Mouse (Mus musculus): ENCODE results near the gene Rrn3. TPM values are rescaled to one million over a fixed set of nuclear protein-coding genes. Genes with fewer than 3 reads are reported as not detected.

Gene Rrn3
- total and polyA plus RNA-seq, 3 experiments = 60.0 to 92.8 TPM; not detected in 1

- Histone ChIP-seq H3K9me3 (replicated peaks; ENCODE audit: insufficient read depth, low read length) (no peaks in the 10 kb centered on the region), H3K4me3 (ENCODE audit: control insufficient read depth in 1 of 2, insufficient read depth in 1 of 2, low read depth in 2 of 2, low read length in 2 of 2) (no peak overlapping the region), H3K9ac (ENCODE audit: control insufficient read depth, low read depth, low read length, poor library complexity, severe bottlenecking) (no peak overlapping the region), H3K27ac (ENCODE audit: control insufficient read depth, low read depth, low read length) (no peak overlapping the region), H3K4me1 (ENCODE audit: control insufficient read depth in 1 of 2, insufficient read depth in 2 of 2, low read length in 2 of 2) (no peaks in the 10 kb centered on the region), H3K27me3 (ENCODE audit: control insufficient read depth in 1 of 2, insufficient read depth in 2 of 2, low read length in 2 of 2) (peaks cover 5% of the 10 kb centered on the region in 2 experiments), H3K79me2 (ENCODE audit: control insufficient read depth, insufficient read depth, low read length, poor library complexity) (peaks cover 2% of the 10 kb centered on the region; the same call in 1 of the 2 replicates), H3K36me3 (ENCODE audit: control insufficient read depth in 1 of 2, insufficient read depth in 2 of 2, low read length in 2 of 2) (peaks cover 0 to 3% of the 10 kb centered on the region in 2 experiments; a peak in 2 of 4 replicates)
- DNase-seq (ENCODE audit: low read depth, low spot score) = no peak
- TF ChIP-seq EP300 (IDR thresholded peaks at IDR 0.05; ENCODE audit: low read depth in 1 of 2, low read length in 2 of 2) = no peak
- no peak for TF ChIP-seq NRF1 (IDR thresholded peaks at IDR 0.05; ENCODE audit: insufficient read depth, low read depth, low read length, poor library complexity, severe bottlenecking)
- TF ChIP-seq CHD1 (IDR thresholded peaks at IDR 0.05; ENCODE audit: low read depth, low read length) = no peak
- TF ChIP-seq GATA1 (IDR thresholded peaks at IDR 0.05; ENCODE audit: low read depth, low read length) = no peak
- no peak for TF ChIP-seq MXI1 (IDR thresholded peaks at IDR 0.05; ENCODE audit: low read depth, low read length)
- no peak for TF ChIP-seq MAZ (IDR thresholded peaks at IDR 0.05; ENCODE audit: low read depth, low read length)
- TF ChIP-seq CTCF (IDR thresholded peaks at IDR 0.05 in 2 of 3, conservative IDR thresholded peaks at IDR 0.05 in 1 of 3; ENCODE audit: control insufficient read depth in 1 of 3, insufficient read depth in 1 of 3, low read depth in 2 of 3, low read length in 3 of 3, poor library complexity in 1 of 3, severe bottlenecking in 1 of 3) = no peak
- no peak for TF ChIP-seq HCFC1 (IDR thresholded peaks at IDR 0.05; ENCODE audit: low read depth, low read length)
- TF ChIP-seq UBTF (IDR thresholded peaks at IDR 0.05; ENCODE audit: borderline replicate concordance, insufficient read depth, low read depth, low read length) = no peak
- TF ChIP-seq RCOR1 (IDR thresholded peaks at IDR 0.05; ENCODE audit: low read depth, low read length) = no peak
- TF ChIP-seq ZC3H11A (IDR thresholded peaks at IDR 0.05; ENCODE audit: low read depth, low read length) = no peak
- TF ChIP-seq MEF2A (IDR thresholded peaks at IDR 0.05; ENCODE audit: extremely low read depth, insufficient replicate concordance, low read depth, low read length, poor library complexity, severe bottlenecking) = no peak
- no peak for TF ChIP-seq MYC (IDR thresholded peaks at IDR 0.05; ENCODE audit: low read depth, low read length)
- no peak for TF ChIP-seq POLR2AphosphoS2 (IDR thresholded peaks at IDR 0.05; ENCODE audit: low read length)
- TF ChIP-seq ELF1 (IDR thresholded peaks at IDR 0.05; ENCODE audit: low read depth, low read length) = no peak
These were observed 30.5 kb upstream of the Rrn3 start for GRCm38 (mm10) chr16:13749981-13750380.

GRCm38 (mm10) chr16:13750626-13751025 is 29.9 kb upstream of the Rrn3 start:
- peaks cover 5% of the 10 kb centered on the region in 2 experiments for H3K27me3 ChIP-seq (ENCODE audit: control insufficient read depth in 1 of 2, insufficient read depth in 2 of 2, low read length in 2 of 2)
- H3K4me1 ChIP-seq (ENCODE audit: control insufficient read depth in 1 of 2, insufficient read depth in 2 of 2, low read length in 2 of 2) = no peaks in the 10 kb centered on the region
- DNase-seq (ENCODE audit: low read depth, low spot score) = no peak
- H3K36me3 ChIP-seq (ENCODE audit: control insufficient read depth in 1 of 2, insufficient read depth in 2 of 2, low read length in 2 of 2) = peaks cover 0 to 3% of the 10 kb centered on the region in 2 experiments; a peak in 2 of 4 replicates
- no peaks in the 10 kb centered on the region for H3K9me3 ChIP-seq (replicated peaks; ENCODE audit: insufficient read depth, low read length)
- no peak overlapping the region for H3K4me3 ChIP-seq (ENCODE audit: control insufficient read depth in 1 of 2, insufficient read depth in 1 of 2, low read depth in 2 of 2, low read length in 2 of 2)
- H3K27ac ChIP-seq (ENCODE audit: control insufficient read depth, low read depth, low read length) = no peak overlapping the region
- peaks cover 2% of the 10 kb centered on the region; the same call in 1 of the 2 replicates for H3K79me2 ChIP-seq (ENCODE audit: control insufficient read depth, insufficient read depth, low read length, poor library complexity)
- no peak overlapping the region for H3K9ac ChIP-seq (ENCODE audit: control insufficient read depth, low read depth, low read length, poor library complexity, severe bottlenecking)
- no peak for TF ChIP-seq ZC3H11A (IDR thresholded peaks at IDR 0.05; ENCODE audit: low read depth, low read length)
- TF ChIP-seq ZNF384 (IDR thresholded peaks at IDR 0.05; ENCODE audit: low read depth, low read length) = no peak
- no peak for TF ChIP-seq MAZ (IDR thresholded peaks at IDR 0.05; ENCODE audit: low read depth, low read length)
- no peak for TF ChIP-seq GABPA (IDR thresholded peaks at IDR 0.05; ENCODE audit: low read depth, low read length)
- no peak for TF ChIP-seq ZMIZ1 (IDR thresholded peaks at IDR 0.05; ENCODE audit: low read depth, low read length)
- no peak for TF ChIP-seq JUND (IDR thresholded peaks at IDR 0.05; ENCODE audit: low read depth, low read length)
- no peak for TF ChIP-seq POLR2A (IDR thresholded peaks at IDR 0.05; ENCODE audit: control insufficient read depth in 1 of 2, insufficient read depth in 1 of 2, low read depth in 1 of 2, low read length in 2 of 2, poor library complexity in 1 of 2)
